8 mouse cellular contexts compared by ENCODE assay signal in genomic region chr1:130784054-130784453, GRCm38 (mm10). TPM values are rescaled to one million over a fixed set of nuclear protein-coding genes. Genes with fewer than 3 reads are reported as not detected.
A peak's percentile ranks its signal among the peaks of the same experiment; 100 is the strongest.
DNase-seq lines count a peak whose midpoint lies in the region; TF ChIP-seq lines count a peak whose summit lies in the region.

No protein-coding gene starts in this region.

- H3K9me3 ChIP-seq in hindbrain, embryonic 10.5 days = no peaks in the 10 kb centered on the region

- H3K4me1 ChIP-seq in hindbrain, embryonic 10.5 days (replicated peaks) = no peaks in the 10 kb centered on the region

- DNase-seq in adrenal gland, postnatal 25 days = peak; percentile 14
- no peak for DNase-seq in adrenal gland, postnatal 4 days (ENCODE audit: low spot score in 2 of 2)
- peak; percentile 22 to 27 for DNase-seq in layer of hippocampus, adult 2 months (ENCODE audit: low spot score in 2 of 2)
- no peak for DNase-seq in layer of hippocampus, adult 9-11 months
- peak; percentile 38 for DNase-seq in T-cell, adult 2 months (ENCODE audit: low spot score)
- peak; percentile 55 to 62 for DNase-seq in kidney, postnatal 25 days
- DNase-seq in splenic B cell, adult 2 months (ENCODE audit: low read depth, low spot score) = peak; percentile 67
- DNase-seq in hindbrain, embryonic 10.5 days (ENCODE audit: low spot score) = no peak

- peak; percentile 82 for TF ChIP-seq CTCF in layer of hippocampus, adult 2 months (conservative IDR thresholded peaks at IDR 0.05)

- no peaks in the 10 kb centered on the region for H3K27me3 ChIP-seq in splenic B cell, adult 2 months (ENCODE audit: control insufficient read depth, insufficient read depth, low read length, poor library complexity, severe bottlenecking)
- no peaks in the 10 kb centered on the region for H3K27me3 ChIP-seq in hindbrain, embryonic 10.5 days (ENCODE audit: insufficient read depth, poor library complexity, severe bottlenecking)

- no peak overlapping the region for H3K27ac ChIP-seq in layer of hippocampus, adult 2 months
- no peak overlapping the region for H3K27ac ChIP-seq in hindbrain, embryonic 10.5 days

- no peaks in the 10 kb centered on the region for H3K36me3 ChIP-seq in splenic B cell, adult 2 months (ENCODE audit: control insufficient read depth, insufficient read depth, low read length, poor library complexity, severe bottlenecking)
- H3K36me3 ChIP-seq in hindbrain, embryonic 10.5 days = no peaks in the 10 kb centered on the region

- 38% methylated on average over 4 of the region's 4 CpGs for WGBS in hindbrain, embryonic 10.5 days

- H3K4me3 ChIP-seq in layer of hippocampus, adult 2 months = no peak overlapping the region
- H3K4me3 ChIP-seq in hindbrain, embryonic 10.5 days = no peak overlapping the region

RNA-seq across cellular contexts. Expression of gene Fcamr, which starts 16.6 kb away (rescaled TPM):
- not detected in 2 replicates for total RNA-seq in adrenal gland, postnatal 25 days (2021)
- total RNA-seq in adrenal gland, postnatal 4 days (2021) = not detected
- total RNA-seq in layer of hippocampus, adult 2 months (2021) = not detected
- not detected in 2 replicates for polyA plus RNA-seq in hindbrain, embryonic 10.5 days (2016; fragmentation: Nextera tagmentation; extraction: Ambion mirVana)

RNA-seq across cellular contexts. Expression of gene Pigr, which starts 42.4 kb away (rescaled TPM):
- 2.6 TPM in 1 of 2 replicates, not detected in the other for total RNA-seq in adrenal gland, postnatal 25 days (2021)
- 1 to 10 TPM in 1 of 2 experiments, under 1 TPM in 1; 0.53 to 1.2 TPM for total RNA-seq in adrenal gland, postnatal 4 days (2021)
- total RNA-seq in layer of hippocampus, adult 2 months (2021) = not detected
- not detected in 2 replicates for polyA plus RNA-seq in hindbrain, embryonic 10.5 days (2016; fragmentation: Nextera tagmentation; extraction: Ambion mirVana)

RNA-seq across cellular contexts. Expression of gene AA986860, which starts 52.3 kb away (rescaled TPM):
- 2.5 and 3.4 TPM in 2 replicates for total RNA-seq in adrenal gland, postnatal 25 days (2021)
- total RNA-seq in adrenal gland, postnatal 4 days (2021) = 1 to 10 TPM; 2.0 to 3.3 TPM
- total RNA-seq in layer of hippocampus, adult 2 months (2021) = 1 to 10 TPM; 1.4 to 1.6 TPM
- 0.51 and 0.73 TPM in 2 replicates for polyA plus RNA-seq in hindbrain, embryonic 10.5 days (2016; fragmentation: Nextera tagmentation; extraction: Ambion mirVana)

RNA-seq across cellular contexts. Expression of gene Pfkfb2, which starts 55.0 kb away (rescaled TPM):
- total RNA-seq in adrenal gland, postnatal 25 days (2021) = 29.3 and 34.7 TPM in 2 replicates
- 10 to 100 TPM; 26.8 to 27.3 TPM for total RNA-seq in adrenal gland, postnatal 4 days (2021)
- 10 to 100 TPM; 45.6 to 51.7 TPM for total RNA-seq in layer of hippocampus, adult 2 months (2021)
- polyA plus RNA-seq in hindbrain, embryonic 10.5 days (2016; fragmentation: Nextera tagmentation; extraction: Ambion mirVana) = 5.3 and 6.7 TPM in 2 replicates

Comparison
In these comparisons a context has a peak if more than half of its experiments do, and no peak if none do; other contexts are left out.
1. DNase-seq: peak in adrenal gland, postnatal 25 days (single experiment), layer of hippocampus, adult 2 months (2 of 2), T-cell, adult 2 months (single experiment), kidney, postnatal 25 days (2 of 2) and splenic B cell, adult 2 months (single experiment); none in adrenal gland, postnatal 4 days (0 of 2), layer of hippocampus, adult 9-11 months (single experiment) and hindbrain, embryonic 10.5 days (single experiment).